ENCODE assay signal across 8 mouse cellular contexts in the genomic region with DNA sequence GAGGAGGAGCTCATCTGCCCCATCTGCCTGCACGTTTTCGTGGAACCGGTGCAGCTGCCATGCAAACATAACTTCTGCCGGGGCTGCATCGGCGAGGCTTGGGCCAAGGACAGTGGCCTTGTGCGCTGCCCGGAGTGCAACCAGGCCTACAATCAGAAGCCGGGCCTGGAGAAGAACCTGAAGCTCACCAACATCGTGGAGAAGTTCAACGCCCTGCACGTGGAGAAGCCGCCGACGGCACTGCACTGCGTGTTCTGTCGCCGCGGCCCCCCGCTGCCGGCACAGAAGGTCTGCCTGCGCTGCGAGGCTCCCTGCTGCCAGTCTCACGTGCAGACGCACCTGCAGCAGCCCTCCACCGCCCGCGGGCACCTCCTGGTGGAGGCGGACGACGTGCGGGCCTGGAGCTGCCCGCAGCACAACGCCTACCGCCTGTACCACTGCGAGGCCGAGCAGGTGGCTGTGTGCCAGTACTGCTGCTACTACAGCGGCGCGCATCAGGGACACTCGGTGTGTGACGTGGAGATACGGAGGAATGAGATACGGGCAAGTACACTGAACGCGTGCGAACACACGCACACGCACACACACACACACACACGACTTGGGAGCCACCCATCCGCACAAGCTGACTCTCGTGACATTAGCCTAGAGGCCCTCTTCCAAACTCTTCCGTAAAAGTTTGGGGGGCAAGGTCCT. TPM values are rescaled to one million over a fixed set of nuclear protein-coding genes. Genes with fewer than 3 reads are reported as not detected.
DNase-seq lines count a peak whose midpoint lies in the region; ATAC-seq and TF ChIP-seq lines count a peak whose summit lies in the region.

No protein-coding gene starts in this region.

- ATAC-seq in forebrain, embryonic 13.5 days: 0 out of 2 replicates have a peak, but pooled peaks have one; percentile 3
- peak; percentile 6 to 16; a peak in 2 of 4 replicates for ATAC-seq in hematopoietic stem cell, adult 5-6 weeks (replicated peaks in 1 of 2; ENCODE audit: insufficient read depth in 1 of 2, low FRiP score in 2 of 2, low TSS enrichment in 1 of 2, low read depth in 1 of 2, poor library complexity in 2 of 2, severe bottlenecking in 2 of 2)
- 0 out of 2 replicates have a peak, but pooled peaks have one; percentile 2 for ATAC-seq in lung, embryonic 16.5 days (ENCODE audit: low read depth)

- no peak for TF ChIP-seq CTCF in E14TG2a.4 (conservative IDR thresholded peaks at IDR 0.05; ENCODE audit: low read length)

- H3K9ac ChIP-seq in forebrain, embryonic 13.5 days: peak overlapping the region; percentile 100
- H3K9ac ChIP-seq in lung, embryonic 16.5 days (ENCODE audit: low read length): peak overlapping the region; percentile 99

- peak overlapping the region; percentile 85 for H3K27ac ChIP-seq in brown adipose tissue, adult 24 weeks (replicated peaks; ENCODE audit: low read depth, low read length)
- peak overlapping the region; percentile 100 for H3K27ac ChIP-seq in forebrain, embryonic 13.5 days
- H3K27ac ChIP-seq in lung, embryonic 16.5 days (ENCODE audit: low read length): peak overlapping the region; percentile 100

- peaks cover 34% of the 10 kb centered on the region for H3K36me3 ChIP-seq in E14TG2a.4 (ENCODE audit: insufficient read depth, low read length)
- H3K36me3 ChIP-seq in forebrain, embryonic 13.5 days (ENCODE audit: poor library complexity, severe bottlenecking): peaks cover 22% of the 10 kb centered on the region
- H3K36me3 ChIP-seq in lung, embryonic 16.5 days (ENCODE audit: control insufficient read depth, insufficient read depth, low read length): peaks cover 14% of the 10 kb centered on the region

- peak overlapping the region; percentile 92 for H3K4me3 ChIP-seq in E14TG2a.4 (replicated peaks; ENCODE audit: low read length)
- H3K4me3 ChIP-seq in brown adipose tissue, adult 24 weeks (ENCODE audit: insufficient read depth, low read depth, low read length): peak overlapping the region; percentile 80
- peak overlapping the region; percentile 96 for H3K4me3 ChIP-seq in forebrain, embryonic 13.5 days
- peak overlapping the region; percentile 91 for H3K4me3 ChIP-seq in lung, embryonic 16.5 days (ENCODE audit: low read length)

- peaks cover 59% of the 10 kb centered on the region for H3K4me1 ChIP-seq in E14TG2a.4 (replicated peaks; ENCODE audit: low read depth, low read length)
- H3K4me1 ChIP-seq in brown adipose tissue, adult 24 weeks (ENCODE audit: control insufficient read depth, insufficient read depth, insufficient read length, low read length): peaks cover 25% of the 10 kb centered on the region
- peaks cover 46% of the 10 kb centered on the region for H3K4me1 ChIP-seq in forebrain, embryonic 13.5 days
- H3K4me1 ChIP-seq in lung, embryonic 16.5 days (replicated peaks; ENCODE audit: control insufficient read depth, insufficient read depth, low read length): peaks cover 35% of the 10 kb centered on the region

- no peaks in the 10 kb centered on the region for H3K27me3 ChIP-seq in E14TG2a.4 (ENCODE audit: insufficient read depth, low read length)
- no peaks in the 10 kb centered on the region for H3K27me3 ChIP-seq in forebrain, embryonic 13.5 days
- no peaks in the 10 kb centered on the region for H3K27me3 ChIP-seq in lung, embryonic 16.5 days (ENCODE audit: control insufficient read depth, insufficient read depth, low read depth, low read length)

- peak; percentile 78 to 82 for DNase-seq in layer of hippocampus, postnatal 10 days (ENCODE audit: low spot score in 2 of 2)
- DNase-seq in ovary, postnatal 10 days (ENCODE audit: low spot score): peak; percentile 64
- peak; percentile 92 to 93 for DNase-seq in thymus, postnatal 10 days (ENCODE audit: low spot score in 2 of 2)

- no peaks in the 10 kb centered on the region for H3K9me3 ChIP-seq in E14TG2a.4 (ENCODE audit: low read length)
- no peaks in the 10 kb centered on the region for H3K9me3 ChIP-seq in forebrain, embryonic 13.5 days (replicated peaks)
- H3K9me3 ChIP-seq in lung, embryonic 16.5 days (ENCODE audit: control insufficient read depth, low read length): no peaks in the 10 kb centered on the region

- under 1% methylated on average over 52 of the region's 53 CpGs for whole genome bisulfite sequencing in forebrain, embryonic 13.5 days
- WGBS in lung, embryonic 16.5 days: under 1% methylated on average over 53 of the region's 53 CpGs

- H3K4me2 ChIP-seq in forebrain, embryonic 13.5 days: peak overlapping the region; percentile 98
- H3K4me2 ChIP-seq in lung, embryonic 16.5 days (ENCODE audit: low read depth, low read length): peak overlapping the region; percentile 96

RNA-seq across cellular contexts. Expression of a gene that starts 1.1 kb away (rescaled TPM):
- 12.4 and 17.4 TPM in 2 replicates for polyA plus RNA-seq in brown adipose tissue, adult 24 weeks (2012; ENCODE audit: insufficient read depth, insufficient read length, missing spikeins)
- polyA plus RNA-seq in forebrain, embryonic 13.5 days (2015; fragmentation: Nextera tagmentation; extraction: Ambion mirVana): 22.5 and 22.6 TPM in 2 replicates
- total RNA-seq in hematopoietic stem cell, adult 5-6 weeks (2017): 18.0 and 21.6 TPM in 2 replicates
- 100 to 1,000 TPM; 108 to 111 TPM for total RNA-seq in layer of hippocampus, postnatal 10 days (2021)
- polyA plus RNA-seq in lung, embryonic 16.5 days (2015; fragmentation: Nextera tagmentation; extraction: Ambion mirVana): 22.4 and 24.9 TPM in 2 replicates

Comparison
In these comparisons a context has a peak if more than half of its experiments do, and no peak if none do; other contexts are left out.
1. Peak in every context shown above with its lines: DNase-seq, ATAC-seq, H3K4me3 ChIP-seq and H3K27ac ChIP-seq.